Mouse (Mus musculus) right cerebral cortex, postnatal 10 days (tissue): ENCODE results near the gene Hyal2.
A peak's percentile ranks its signal among the peaks of the same experiment; 100 is the strongest.

Experiments used
- DNase-seq, 2 experiments: peaks; one replicate each; pipeline ENCODE4 v3.0.0; 2021; ENCODE audit warnings: low spot score in 2 of 2

Hyal2 gene

GRCm38 (mm10) chr9:107567702-107568319 lies at the start of gene Hyal2:
TSS of gene Hyal2 (plus strand) at chr9:107567945.
- no peak for DNase-seq

GRCm38 (mm10) chr9:107520331-107520730 lies 47.4 kb upstream of the Hyal2 start:
- no peak for DNase-seq

- DNase-seq = no peak
Measured at GRCm38 (mm10) chr9:107521190-107521589, 46.6 kb upstream of the Hyal2 start.

GRCm38 (mm10) chr9:107521711-107522399 lies 45.9 kb upstream of the Hyal2 start:
- no peak for DNase-seq

- no peak for DNase-seq
Measured at GRCm38 (mm10) chr9:107522400-107522711, 45.4 kb upstream of the Hyal2 start.

- DNase-seq = peak; percentile 87 to 88
Measured at GRCm38 (mm10) chr9:107526198-107527026, 41.3 kb upstream of the Hyal2 start.

GRCm38 (mm10) chr9:107533791-107534407 lies 33.8 kb upstream of the Hyal2 start, which contains the start of gene Tmem115:
TSS of gene Tmem115 (plus strand) at chr9:107533945.
- peak; percentile 96 to 98 for DNase-seq

GRCm38 (mm10) chr9:107534408-107535202 lies 33.1 kb upstream of the Hyal2 start:
- no peak for DNase-seq

GRCm38 (mm10) chr9:107538231-107538630 lies 29.5 kb upstream of the Hyal2 start:
- peak; percentile 73 to 76 for DNase-seq

- DNase-seq = no peak
Measured at GRCm38 (mm10) chr9:107538711-107539110, 29.0 kb upstream of the Hyal2 start.

- DNase-seq = no peak
Measured at GRCm38 (mm10) chr9:107539940-107540339, 27.8 kb upstream of the Hyal2 start.

GRCm38 (mm10) chr9:107540420-107540819 lies 27.3 kb upstream of the Hyal2 start:
- DNase-seq = no peak

- DNase-seq = no peak
Measured at GRCm38 (mm10) chr9:107541005-107541404, 26.7 kb upstream of the Hyal2 start.

- peak; percentile 96 for DNase-seq
Measured at GRCm38 (mm10) chr9:107541474-107542351, 26.0 kb upstream of the Hyal2 start, which contains the start of the genes Cyb561d2 and Nprl2. TSS of gene Cyb561d2 (minus strand) at chr9:107542193. TSS of gene Nprl2 (plus strand) at chr9:107542226.

- DNase-seq = no peak
Measured at GRCm38 (mm10) chr9:107542352-107542686, 25.4 kb upstream of the Hyal2 start.

GRCm38 (mm10) chr9:107542721-107543120 lies 25.0 kb upstream of the Hyal2 start:
- DNase-seq = no peak

GRCm38 (mm10) chr9:107543299-107543698 lies 24.4 kb upstream of the Hyal2 start:
- no peak for DNase-seq

GRCm38 (mm10) chr9:107544196-107544700 lies 23.5 kb upstream of the Hyal2 start:
- DNase-seq = no peak

GRCm38 (mm10) chr9:107544729-107545128 lies 23.0 kb upstream of the Hyal2 start:
- no peak for DNase-seq

- no peak for DNase-seq
Measured at GRCm38 (mm10) chr9:107545199-107545598, 22.5 kb upstream of the Hyal2 start.
